Mouse (Mus musculus) cerebellum, postnatal 4 days (tissue): ENCODE data around the gene Farp2.

Experiments used
- DNase-seq, 2 experiments: peaks; one replicate each; pipeline ENCODE4 v3.0.0; 2022; ENCODE audit warnings: low spot score in 2 of 2, mixed read lengths in 1 of 2

Farp2 gene

DNA sequence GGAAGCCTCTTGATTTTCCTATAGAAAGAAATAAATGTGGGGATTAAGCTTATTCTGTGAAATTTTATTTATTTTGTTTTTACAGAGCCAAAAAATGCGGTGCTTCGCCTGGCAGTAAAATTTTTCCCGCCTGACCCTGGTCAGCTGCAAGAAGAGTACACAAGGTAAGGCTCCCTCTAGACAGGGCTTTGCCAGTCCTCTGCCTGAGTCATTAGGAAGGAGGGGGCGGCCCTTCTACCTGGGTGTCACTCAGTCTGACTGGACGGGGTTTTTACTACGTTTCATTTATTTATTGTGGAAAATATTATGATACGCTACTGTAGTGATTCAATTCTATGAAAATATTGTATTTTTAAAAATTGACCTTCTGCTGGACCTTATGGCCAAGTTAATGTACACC, 51.3 kb downstream of the Farp2 start:
- no peak for DNase-seq

DNA sequence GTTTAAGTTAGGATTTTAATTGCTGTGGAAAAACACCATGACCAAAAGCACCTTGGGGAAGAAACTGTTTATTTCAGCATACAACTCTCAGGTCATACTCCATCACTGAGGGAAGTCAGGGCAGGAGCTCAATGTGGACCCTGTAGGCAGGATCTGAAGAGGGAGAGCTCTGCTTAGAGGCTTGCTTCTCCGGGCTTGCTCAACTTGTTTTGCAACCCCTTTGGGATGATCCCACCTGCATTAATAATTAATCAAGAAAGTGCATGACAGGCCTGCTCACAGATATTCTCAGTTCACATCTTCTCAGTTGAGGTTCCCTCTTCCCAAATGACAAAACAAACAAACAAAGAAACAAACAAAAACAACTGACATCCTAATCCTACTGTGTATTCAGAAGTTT, 51.8 kb downstream of the Farp2 start:
- no peak for DNase-seq

GRCm38 (mm10) chr1:93564781-93565180, 52.9 kb downstream of the Farp2 start:
- DNase-seq = no peak

GRCm38 (mm10) chr1:93567013-93567412, 55.1 kb downstream of the Farp2 start:
- no peak for DNase-seq

GRCm38 (mm10) chr1:93567717-93568497, 56.0 kb downstream of the Farp2 start:
- no peak for DNase-seq

GRCm38 (mm10) chr1:93577066-93577465, 65.2 kb downstream of the Farp2 start:
- DNase-seq = no peak

DNA sequence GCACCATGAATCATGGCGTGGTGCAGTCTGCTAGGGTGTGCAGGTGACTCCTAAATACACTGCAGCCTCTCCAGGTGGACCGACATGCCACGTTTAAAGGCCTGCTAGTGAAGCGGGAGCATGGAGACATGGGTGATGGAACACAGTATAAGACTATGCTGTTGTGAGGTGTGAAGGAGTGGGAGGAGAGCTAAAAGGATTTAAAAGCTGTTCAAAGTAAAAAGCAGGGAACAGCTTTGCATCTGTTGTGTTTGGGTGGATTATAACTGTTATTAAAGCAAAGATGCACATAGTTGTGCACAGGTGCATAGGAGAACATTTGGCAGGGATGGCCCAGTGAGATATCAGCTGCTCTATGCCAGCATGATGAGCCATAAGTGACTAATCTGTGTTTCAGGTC, 66.0 kb downstream of the Farp2 start:
- no peak for DNase-seq

- no peak for DNase-seq
These were observed 69.7 kb downstream of the Farp2 start for GRCm38 (mm10) chr1:93581545-93581944.

DNA sequence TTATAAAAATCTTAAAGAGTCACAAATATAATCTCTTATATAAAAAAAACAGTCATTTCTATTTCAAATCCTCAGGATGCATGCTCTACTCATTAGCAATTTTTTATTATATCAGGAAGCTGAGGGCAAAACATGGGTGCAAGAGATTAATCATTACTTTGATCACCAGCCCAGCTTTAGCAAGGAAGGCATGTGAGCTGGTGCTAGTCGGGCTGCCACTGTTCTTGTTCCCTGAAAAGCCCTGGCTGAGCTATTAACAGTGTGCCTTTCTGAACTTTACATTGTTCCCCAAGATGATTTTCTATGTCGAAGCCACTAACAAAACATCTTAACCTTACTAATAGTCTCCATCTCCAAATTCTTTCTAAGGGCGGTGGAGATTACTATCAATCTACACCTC, 76.5 kb downstream of the Farp2 start:
- DNase-seq = no peak

DNA sequence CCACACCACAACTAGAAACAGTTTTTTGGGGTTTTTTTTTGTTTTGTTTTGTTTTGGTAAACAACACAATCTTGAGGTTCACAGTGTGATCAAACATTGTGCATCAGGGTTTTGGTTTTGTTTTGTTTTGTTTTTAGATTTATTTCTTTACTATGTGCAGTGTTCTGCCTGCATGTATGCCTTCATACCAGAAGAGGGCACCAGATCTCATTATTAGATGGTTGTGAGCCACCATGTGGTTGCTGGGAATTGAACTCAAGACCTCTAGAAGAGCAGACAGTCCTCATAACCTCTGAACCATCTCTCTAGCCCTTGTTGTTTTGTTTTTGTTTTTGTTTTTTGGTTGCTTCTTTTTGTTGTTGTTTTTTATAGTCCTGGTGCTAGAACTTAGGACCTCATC, 82.1 kb downstream of the Farp2 start:
- DNase-seq = no peak

GRCm38 (mm10) chr1:93595916-93596315, 84.0 kb downstream of the Farp2 start:
- DNase-seq = no peak

- no peak for DNase-seq
These were observed 91.0 kb downstream of the Farp2 start for GRCm38 (mm10) chr1:93602911-93603310.

DNA sequence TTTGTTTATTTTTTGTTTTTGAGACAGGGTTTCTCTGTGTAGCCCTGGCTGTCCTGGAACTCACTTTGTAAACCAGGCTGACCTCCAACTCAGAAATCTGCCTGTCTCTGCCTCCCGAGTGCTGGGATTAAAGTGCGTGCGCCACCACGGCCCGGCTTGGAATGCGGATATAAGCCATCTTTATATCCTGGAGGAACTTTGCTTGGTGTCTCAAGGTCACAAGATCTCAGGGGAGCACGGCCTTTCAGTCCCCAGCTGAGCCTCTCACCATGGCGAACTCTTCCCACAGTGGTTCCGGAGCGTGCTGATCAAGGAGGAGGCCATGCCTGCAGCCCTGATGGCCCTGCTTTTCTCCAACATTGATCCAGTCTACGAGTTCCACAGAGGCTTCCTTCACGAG, 92.0 kb downstream of the Farp2 start:
- no peak for DNase-seq

GRCm38 (mm10) chr1:93607090-93608083, 95.5 kb downstream of the Farp2 start:
- no peak for DNase-seq

DNA sequence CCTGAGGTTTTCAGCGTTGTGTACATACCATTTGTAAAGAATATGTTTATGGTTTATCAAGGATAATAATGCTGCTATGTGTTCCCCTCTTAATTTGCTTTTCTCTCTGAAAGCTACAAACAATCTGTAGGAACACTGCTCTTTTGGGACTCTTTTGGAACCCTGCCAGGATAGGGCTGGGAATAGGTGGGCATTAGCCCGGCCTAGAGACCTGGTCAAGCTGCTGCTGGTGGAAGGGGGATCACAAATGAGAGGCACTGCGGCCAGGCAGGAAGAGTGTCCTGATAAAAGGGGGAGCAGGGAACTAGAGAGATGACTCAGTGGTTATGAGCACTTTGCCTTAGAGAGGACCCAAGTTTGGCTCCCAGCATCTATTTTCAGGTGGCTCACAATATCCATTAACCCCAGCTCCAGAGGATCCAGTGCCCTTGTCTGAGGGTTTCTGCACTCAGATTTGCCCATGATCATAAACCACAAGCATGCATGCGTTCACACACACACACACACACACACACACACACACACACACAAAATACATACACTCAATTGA, 96.9 kb downstream of the Farp2 start:
- DNase-seq = no peak

- DNase-seq = no peak
These were observed 97.9 kb downstream of the Farp2 start for GRCm38 (mm10) chr1:93609762-93610161.

GRCm38 (mm10) chr1:93618059-93618748, 106.3 kb downstream of the Farp2 start:
- no peak for DNase-seq

GRCm38 (mm10) chr1:93618948-93619347, 107.1 kb downstream of the Farp2 start:
- no peak for DNase-seq

GRCm38 (mm10) chr1:93624502-93624901, 112.6 kb downstream of the Farp2 start:
- DNase-seq = no peak

DNA sequence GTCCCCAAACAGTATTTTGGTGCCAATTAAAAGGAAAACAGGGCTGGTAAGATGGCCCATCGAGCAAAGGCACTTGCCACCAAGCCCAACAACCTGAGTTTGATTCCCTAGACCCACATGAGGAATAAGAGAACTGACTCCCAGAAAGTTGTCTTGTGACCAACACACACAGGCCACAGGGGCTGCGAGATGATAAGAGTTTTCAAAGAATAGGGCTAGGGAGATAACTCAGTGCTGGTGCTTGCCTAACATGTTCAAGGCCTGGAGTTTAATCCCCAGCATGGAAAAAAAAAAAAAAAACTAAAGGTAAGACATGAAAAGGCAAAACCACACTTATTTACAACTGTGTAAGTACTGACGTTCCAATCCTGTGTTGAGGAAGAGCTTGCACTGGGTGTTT, 118.9 kb downstream of the Farp2 start:
- no peak for DNase-seq

- no peak for DNase-seq
These were observed 120.8 kb downstream of the Farp2 start for GRCm38 (mm10) chr1:93632723-93633122.

GRCm38 (mm10) chr1:93634481-93634891, 122.6 kb downstream of the Farp2 start:
- DNase-seq = peak in 1 of 2 experiments; percentile 29
